Mouse (Mus musculus) heart, adult 2 months (tissue): ENCODE data around the gene March8.

ENCODE experiments used
- CTCF ChIP-seq: fragments of 200-600 bp; IDR thresholded peaks from 2 replicates; pipeline ENCODE4 v1.8.1; 2022; ENCODE audit warnings: antibody characterized with exemption, mild to moderate bottlenecking, moderate library complexity
- EP300 ChIP-seq: fragments of 200-500 bp; IDR thresholded peaks from 2 replicates; pipeline ENCODE4 v1.6.1; 2011; ENCODE audit warnings: low read depth, low read length, control low read depth; ENCODE audit not compliant: insufficient read depth
- POLR2A ChIP-seq: fragments of 200-500 bp; IDR thresholded peaks from 2 replicates; pipeline ENCODE4 v1.6.1; 2011; ENCODE audit warnings: mild to moderate bottlenecking, low read depth, low read length, control low read depth; ENCODE audit not compliant: insufficient read depth

DNA sequence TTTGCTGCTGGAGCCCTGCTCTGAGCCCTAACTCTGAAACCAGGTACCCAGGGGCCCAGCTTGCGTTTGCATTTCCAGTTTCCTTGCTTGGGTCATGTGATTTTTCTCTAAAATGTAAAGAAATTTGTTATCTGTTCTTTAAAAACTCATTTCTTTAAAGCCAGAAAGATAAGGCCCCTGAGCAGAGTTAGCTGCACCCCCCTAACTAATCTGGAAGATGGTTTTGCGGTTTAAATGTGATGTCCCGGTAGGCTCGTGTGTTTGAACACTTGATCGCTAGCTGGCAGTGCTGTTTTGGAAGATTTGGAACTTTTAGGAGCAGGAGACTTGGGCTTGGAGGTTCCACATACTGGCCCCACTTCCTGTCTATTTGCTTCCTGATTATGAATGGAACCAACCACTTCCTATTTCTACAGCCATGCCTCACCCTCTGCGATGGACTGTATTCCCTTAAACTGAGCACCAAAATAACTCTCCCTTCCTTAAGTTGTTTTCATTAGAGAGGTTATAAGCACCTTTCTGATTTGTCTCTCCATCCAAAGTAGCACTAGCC, 78.3 kb downstream of the March8 start:
- TF ChIP-seq POLR2A (no peak), CTCF (no peak), EP300 (no peak)
